In the genomic region with DNA sequence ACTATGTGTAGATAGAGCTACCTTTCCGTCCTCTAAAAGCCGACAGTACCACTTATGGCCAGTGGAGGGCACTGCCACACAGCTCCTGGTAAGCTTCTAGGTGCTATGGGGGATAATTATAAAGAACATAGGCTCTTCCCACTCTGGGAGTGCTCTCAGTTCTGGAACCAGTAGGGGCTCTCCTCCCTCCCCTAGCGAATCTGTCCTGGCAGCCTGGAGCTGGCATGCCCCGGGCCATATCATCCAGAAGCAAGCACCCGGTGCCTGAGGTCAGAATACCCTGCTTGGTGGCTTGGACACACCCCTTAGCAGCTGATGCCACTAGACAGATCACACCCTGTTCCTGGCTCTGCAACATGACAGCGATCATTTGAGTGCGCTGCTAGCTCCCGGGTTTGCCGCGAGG, we compare ENCODE assay signal across 8 mouse cellular contexts. TPM values are rescaled to one million over a fixed set of nuclear protein-coding genes. Genes with fewer than 3 reads are reported as not detected.
DNase-seq lines count a peak whose midpoint lies in the region; ATAC-seq and TF ChIP-seq lines count a peak whose summit lies in the region.

No protein-coding gene starts in this region.

- peak; percentile 88 for DNase-seq in MEL-GATA-1-ER (ENCODE audit: extremely low read depth, low read depth)
- DNase-seq in cerebellum, adult 2 months = peak; percentile 85 to 92
- DNase-seq in frontal cortex, adult 2 months (ENCODE audit: extremely low spot score in 1 of 2, low spot score in 1 of 2) = peak; percentile 90 to 99
- DNase-seq in hindbrain, embryonic 11.5 days (ENCODE audit: low spot score) = peak; percentile 89
- DNase-seq in layer of hippocampus, postnatal 14 days (ENCODE audit: low spot score in 2 of 2) = peak; percentile 92 to 93
- DNase-seq in lung, postnatal 10 days = peak; percentile 91
- DNase-seq in retina, embryonic 14.5 days (ENCODE audit: low spot score) = peak; percentile 93
- DNase-seq in thymus, postnatal 36 days = peak; percentile 85 to 89

- peak overlapping the region; percentile 25 for H3K4me3 ChIP-seq in cerebellum, adult 2 months (replicated peaks; ENCODE audit: insufficient read depth, low read depth, low read length)
- H3K4me3 ChIP-seq in hindbrain, embryonic 11.5 days (ENCODE audit: low read depth, low read length) = no peak overlapping the region

- peak; percentile 94 for TF ChIP-seq CTCF in cerebellum, adult 2 months (IDR thresholded peaks at IDR 0.05; ENCODE audit: borderline replicate concordance, insufficient read depth, low read depth, low read length)

- H3K9me3 ChIP-seq in hindbrain, embryonic 11.5 days (ENCODE audit: control insufficient read depth, low read length) = no peaks in the 10 kb centered on the region

- 1% methylated on average over 10 of the region's 10 CpGs for WGBS in cerebellum, adult 2 months
- 21% methylated on average over 10 of the region's 10 CpGs for WGBS in hindbrain, embryonic 11.5 days

- H3K9ac ChIP-seq in hindbrain, embryonic 11.5 days (ENCODE audit: low read depth, low read length) = no peak overlapping the region

- H3K4me2 ChIP-seq in hindbrain, embryonic 11.5 days (replicated peaks; ENCODE audit: low read depth, low read length) = no peak overlapping the region; the same call in 1 of the 2 replicates

- ATAC-seq in hindbrain, embryonic 11.5 days (ENCODE audit: low FRiP score) = peak; percentile 39; the same call in 1 of the 2 replicates

- no peaks in the 10 kb centered on the region for H3K27me3 ChIP-seq in cerebellum, adult 2 months (ENCODE audit: control insufficient read depth, insufficient read depth, low read length)
- peaks cover 3% of the 10 kb centered on the region; the same call in 1 of the 2 replicates for H3K27me3 ChIP-seq in hindbrain, embryonic 11.5 days (ENCODE audit: control insufficient read depth, insufficient read depth, low read length)

- H3K36me3 ChIP-seq in hindbrain, embryonic 11.5 days (ENCODE audit: control insufficient read depth, insufficient read depth, low read length) = no peaks in the 10 kb centered on the region

- TF ChIP-seq POLR2A in cerebellum, adult 2 months (IDR thresholded peaks at IDR 0.05; ENCODE audit: borderline replicate concordance, insufficient read depth, low read length) = no peak

- H3K4me1 ChIP-seq in cerebellum, adult 2 months (ENCODE audit: control insufficient read depth, insufficient read depth, low read length) = peaks cover 12% of the 10 kb centered on the region
- H3K4me1 ChIP-seq in hindbrain, embryonic 11.5 days (replicated peaks; ENCODE audit: control insufficient read depth, insufficient read depth, low read length) = no peaks in the 10 kb centered on the region

- H3K27ac ChIP-seq in cerebellum, adult 2 months (ENCODE audit: insufficient read depth, low read length) = no peak overlapping the region
- H3K27ac ChIP-seq in hindbrain, embryonic 11.5 days (ENCODE audit: low read depth, low read length) = no peak overlapping the region

RNA-seq across cellular contexts. Expression of a gene that starts 13.3 kb away (rescaled TPM):
- polyA plus RNA-seq in cerebellum, adult 2 months (2012; rRNA removed) = 13.1 and 16.4 TPM in 2 replicates
- 80.9 and 169 TPM in 2 replicates for polyA plus RNA-seq in frontal cortex, adult 2 months (2012; rRNA removed)
- polyA plus RNA-seq in hindbrain, embryonic 11.5 days (2014; fragmentation: Nextera tagmentation; extraction: Ambion mirVana) = 2.2 and 2.9 TPM in 2 replicates
- 10 to 100 TPM; 34.5 to 54.4 TPM for total RNA-seq in layer of hippocampus, postnatal 14 days (2021)

RNA-seq across cellular contexts. Expression of a gene that starts 16.8 kb away (rescaled TPM):
- 5.0 and 5.3 TPM in 2 replicates for polyA plus RNA-seq in cerebellum, adult 2 months (2012; rRNA removed)
- polyA plus RNA-seq in frontal cortex, adult 2 months (2012; rRNA removed) = 43.9 and 53.5 TPM in 2 replicates
- 4.5 and 5.0 TPM in 2 replicates for polyA plus RNA-seq in hindbrain, embryonic 11.5 days (2014; fragmentation: Nextera tagmentation; extraction: Ambion mirVana)
- 10 to 100 TPM; 53.4 to 55.2 TPM for total RNA-seq in layer of hippocampus, postnatal 14 days (2021)

RNA-seq across cellular contexts. Expression of a gene that starts 43.3 kb away (rescaled TPM):
- polyA plus RNA-seq in cerebellum, adult 2 months (2012; rRNA removed) = 46.8 and 49.6 TPM in 2 replicates
- polyA plus RNA-seq in frontal cortex, adult 2 months (2012; rRNA removed) = 50.2 and 58.3 TPM in 2 replicates
- 66.5 and 69.6 TPM in 2 replicates for polyA plus RNA-seq in hindbrain, embryonic 11.5 days (2014; fragmentation: Nextera tagmentation; extraction: Ambion mirVana)
- 10 to 100 TPM; 45.9 to 47.3 TPM for total RNA-seq in layer of hippocampus, postnatal 14 days (2021)

RNA-seq across cellular contexts. Expression of a gene that starts 52.2 kb away (rescaled TPM):
- 0.15 and 0.27 TPM in 2 replicates for polyA plus RNA-seq in cerebellum, adult 2 months (2012; rRNA removed)
- polyA plus RNA-seq in frontal cortex, adult 2 months (2012; rRNA removed) = 0.27 and 0.52 TPM in 2 replicates
- 0.17 and 0.25 TPM in 2 replicates for polyA plus RNA-seq in hindbrain, embryonic 11.5 days (2014; fragmentation: Nextera tagmentation; extraction: Ambion mirVana)
- total RNA-seq in layer of hippocampus, postnatal 14 days (2021) = under 1 TPM; 0.28 to 0.69 TPM
